Mouse (Mus musculus) thymus, adult 2 months (tissue): Measurements from ENCODE around the gene Lipt1. TPM values are rescaled to one million over a fixed set of nuclear protein-coding genes. Genes with fewer than 3 reads are reported as not detected.

ENCODE experiments used
- DNase-seq: peaks from one replicate; pipeline ENCODE4 v3.0.0; 2021
- H3K27ac ChIP-seq: fragments of 200-500 bp; 2 replicates; pipeline ENCODE4 v1.5.1; 2012; ENCODE audit warnings: low read length, control low read depth; ENCODE audit not compliant: control insufficient read depth, insufficient read depth
- H3K27me3 ChIP-seq: fragments of 200-500 bp; 2 replicates; pipeline ENCODE4 v1.6.1; 2012; ENCODE audit warnings: mild to moderate bottlenecking, low read length, moderate library complexity, mixed read lengths; ENCODE audit not compliant: control insufficient read depth, insufficient read depth
- H3K36me3 ChIP-seq: fragments of 200-500 bp; 2 replicates; pipeline ENCODE4 v1.6.1; 2012; ENCODE audit warnings: mild to moderate bottlenecking, low read length, moderate library complexity; ENCODE audit not compliant: control insufficient read depth, insufficient read depth
- H3K4me1 ChIP-seq: fragments of 200-500 bp; replicated peaks from 2 replicates; pipeline ENCODE4 v1.6.1; 2012; ENCODE audit warnings: low read length; ENCODE audit not compliant: control insufficient read depth, insufficient read depth
- H3K4me3 ChIP-seq: fragments of 200-500 bp; 2 replicates; pipeline ENCODE4 v1.5.1; 2012; ENCODE audit warnings: mild to moderate bottlenecking, low read length, control low read depth, moderate library complexity; ENCODE audit not compliant: control insufficient read depth, insufficient read depth
- CTCF ChIP-seq: fragments of 200-500 bp; IDR thresholded peaks from 2 replicates; pipeline ENCODE4 v1.5.1; 2012; ENCODE audit warnings: mild to moderate bottlenecking, control low read depth, low read length, moderate library complexity, borderline replicate concordance; ENCODE audit not compliant: control insufficient read depth, poor library complexity, insufficient read depth; ENCODE audit errors: extremely low read depth
- POLR2A ChIP-seq: fragments of 200-500 bp; IDR thresholded peaks from 2 replicates; pipeline ENCODE4 v1.6.1; 2012; ENCODE audit warnings: mild to moderate bottlenecking, low read length, control low read depth, moderate library complexity; ENCODE audit not compliant: control insufficient read depth, poor library complexity, insufficient read depth; ENCODE audit errors: extremely low read depth
- WGBS: fragments of 180-500 bp; shearing (Covaris S2); methylation state at CpG from one replicate; pipeline ENCODE4 v1.1.7; 2018; 5-methylcytosine and 5-hydroxymethylcytosine counted together
- polyA plus RNA-seq: library from polyadenylated mRNA; depleted of rRNA; stranded (reverse); fragments of >200 nt; gene quantifications from 2 replicates; pipeline ENCODE4 v1.2.3, GENCODE M21; 2012; rRNA removed

Gene Lipt1
- polyA plus RNA-seq, 1 experiment: 1.3 TPM

DNA sequence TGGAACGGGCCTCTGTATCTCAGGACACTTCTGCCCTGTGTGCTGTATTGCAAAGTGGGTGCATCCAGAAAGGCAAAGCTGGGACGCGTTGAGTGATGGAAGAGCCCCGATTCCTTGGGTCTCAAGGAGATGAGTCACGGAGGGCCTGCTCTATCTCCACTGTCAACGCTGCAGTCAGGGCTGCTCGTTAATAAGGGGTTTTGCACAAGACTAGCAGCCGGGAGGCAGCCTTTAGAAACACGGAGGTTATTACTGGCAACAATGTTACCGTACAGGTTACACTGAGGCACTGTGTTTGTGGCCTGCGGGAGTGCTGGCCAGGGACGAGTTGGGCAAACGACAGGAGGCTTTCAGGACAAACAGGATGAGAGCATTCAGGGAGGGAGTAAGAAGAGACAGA, 46.1 kb downstream of the Lipt1 start:
- H3K4me1 ChIP-seq: no peaks in the 10 kb centered on the region
- no peak overlapping the region for H3K4me3 ChIP-seq
- no peaks in the 10 kb centered on the region for H3K27me3 ChIP-seq
- TF ChIP-seq CTCF (no peak), POLR2A (no peak)
- H3K27ac ChIP-seq: no peak overlapping the region
- no peaks in the 10 kb centered on the region for H3K36me3 ChIP-seq
- 83% methylated on average over 13 of the region's 13 CpGs for WGBS
- DNase-seq: no peak

GRCm38 (mm10) chr1:37918096-37918495, 46.6 kb downstream of the Lipt1 start:
- no peak for TF ChIP-seq POLR2A
- TF ChIP-seq CTCF: no peak
- 86% methylated on average over 6 of the region's 6 CpGs for WGBS
- H3K27me3 ChIP-seq: no peaks in the 10 kb centered on the region
- no peaks in the 10 kb centered on the region for H3K36me3 ChIP-seq
- H3K4me3 ChIP-seq: no peak overlapping the region
- no peak for DNase-seq
- no peaks in the 10 kb centered on the region for H3K4me1 ChIP-seq
- H3K27ac ChIP-seq: no peak overlapping the region

DNA sequence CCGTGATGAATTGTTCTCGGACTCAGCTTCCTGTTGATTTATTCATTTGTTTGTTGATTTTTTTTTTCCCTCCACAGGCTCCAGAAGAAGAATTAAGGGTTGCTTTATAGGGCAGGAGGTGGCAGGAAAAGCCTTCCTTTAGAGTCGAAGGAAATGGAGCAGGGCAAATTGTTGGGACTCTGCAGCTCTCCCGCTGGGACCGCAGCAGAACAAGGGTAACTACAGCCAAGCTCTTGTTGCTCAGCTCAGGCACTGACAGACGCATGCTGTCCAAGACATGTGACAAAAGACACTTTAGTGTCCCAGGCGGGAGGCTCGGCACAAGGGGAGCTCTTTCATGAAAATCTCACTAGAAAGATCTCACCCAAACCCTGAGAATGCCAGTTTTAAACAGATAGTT, 51.0 kb downstream of the Lipt1 start:
- TF ChIP-seq POLR2A: no peak
- TF ChIP-seq CTCF: no peak
- Histone ChIP-seq H3K36me3 (no peaks in the 10 kb centered on the region), H3K4me1 (no peaks in the 10 kb centered on the region), H3K4me3 (no peak overlapping the region), H3K27ac (no peak overlapping the region), H3K27me3 (no peaks in the 10 kb centered on the region)
- 67% methylated on average over 8 of the region's 8 CpGs for WGBS
- no peak for DNase-seq

Other genes starting within 250 kb of the Lipt1 start
- 6.1 and 6.6 TPM in 2 replicates for gene 2010300C02Rik, start 151.7 kb upstream of the Lipt1 start, polyA plus RNA-seq
- 0.97 and 0.99 TPM in 2 replicates for gene Tsga10, start 5.3 kb upstream of the Lipt1 start, polyA plus RNA-seq
- 13.7 and 20.0 TPM in 2 replicates for gene Mitd1, start 18.7 kb downstream of the Lipt1 start, polyA plus RNA-seq
- gene Mrpl30, start 18.7 kb downstream of the Lipt1 start, polyA plus RNA-seq: 47.2 and 56.4 TPM in 2 replicates
- gene Lyg2, start 44.8 kb downstream of the Lipt1 start, polyA plus RNA-seq: 0.04 and 0.13 TPM in 2 replicates
- gene Lyg1, start 86.0 kb downstream of the Lipt1 start, polyA plus RNA-seq: not detected in 2 replicates
- gene Txndc9, start 126.2 kb downstream of the Lipt1 start, polyA plus RNA-seq: 12.3 and 15.3 TPM in 2 replicates
- 5.1 and 6.7 TPM in 2 replicates for gene Eif5b, start 126.3 kb downstream of the Lipt1 start, polyA plus RNA-seq